Mouse (Mus musculus) embryo, embryonic 9.5 days (tissue): ENCODE measurements around the gene Asb18.

Source experiments
- DNase-seq: peaks from one replicate; pipeline ENCODE4 v3.0.0-alpha.2; 2017; ENCODE audit errors: extremely low spot score

Gene Asb18

DNA sequence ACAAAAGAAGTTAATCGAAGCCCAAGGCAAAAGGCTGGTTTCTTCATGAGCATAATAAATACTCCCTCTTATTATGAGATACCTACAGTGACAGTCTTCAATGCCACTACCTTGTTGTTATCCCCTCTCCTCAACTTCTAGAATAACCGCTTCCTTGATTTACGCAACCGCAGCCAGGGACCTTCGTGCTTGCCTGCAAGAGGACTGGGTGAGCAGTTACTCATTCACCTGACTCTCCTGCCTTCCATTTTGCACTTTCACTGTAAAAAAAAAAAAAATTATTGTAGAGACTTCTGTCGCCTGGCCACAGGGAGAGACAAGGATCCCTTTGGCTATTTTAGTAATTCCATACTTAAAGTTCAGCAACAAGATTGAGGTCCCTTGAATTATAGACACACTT lies 81.4 kb downstream of the Asb18 start:
- DNase-seq: no peak

DNA sequence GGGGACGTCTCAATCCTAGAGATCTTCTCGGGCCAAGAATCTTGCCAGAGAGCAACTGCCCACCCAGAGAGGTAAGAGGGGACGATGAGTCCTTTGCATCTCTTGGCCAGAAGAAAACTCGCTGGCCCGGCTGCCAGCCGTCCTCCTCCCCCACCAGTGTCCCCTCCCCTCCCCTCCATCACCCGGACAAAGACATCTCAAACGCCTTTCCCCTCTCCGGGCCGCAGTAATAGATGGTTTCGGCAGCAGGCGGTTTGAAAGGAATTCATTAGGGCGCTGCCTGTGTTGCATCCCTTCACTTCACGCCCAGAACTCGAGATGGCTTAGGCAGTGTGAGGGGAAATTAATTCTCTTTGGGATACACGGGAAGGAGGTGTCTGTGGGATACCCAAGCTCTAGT lies 81.8 kb downstream of the Asb18 start:
- peak; percentile 73 for DNase-seq

DNA sequence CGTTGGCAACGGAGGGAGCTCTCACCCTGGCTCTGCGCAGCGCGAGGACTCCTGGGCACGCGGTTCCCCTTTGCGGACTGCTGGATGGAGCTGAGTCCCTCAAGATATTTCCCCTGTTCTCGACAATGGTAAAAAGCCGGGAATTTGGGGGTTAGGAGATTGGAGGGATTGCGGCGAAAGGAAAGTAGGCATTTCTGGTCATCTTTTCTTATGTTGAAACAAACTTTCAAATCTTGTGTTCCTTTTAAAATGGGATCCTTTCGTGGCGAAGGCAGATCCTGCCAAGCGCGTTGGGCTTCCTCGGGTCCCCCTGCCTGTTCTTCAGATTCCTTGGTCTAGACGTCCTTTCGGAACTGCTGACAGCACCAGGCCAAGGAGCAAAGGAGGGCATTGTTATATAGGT lies 82.4 kb downstream of the Asb18 start:
- DNase-seq: peak; percentile 52

DNA sequence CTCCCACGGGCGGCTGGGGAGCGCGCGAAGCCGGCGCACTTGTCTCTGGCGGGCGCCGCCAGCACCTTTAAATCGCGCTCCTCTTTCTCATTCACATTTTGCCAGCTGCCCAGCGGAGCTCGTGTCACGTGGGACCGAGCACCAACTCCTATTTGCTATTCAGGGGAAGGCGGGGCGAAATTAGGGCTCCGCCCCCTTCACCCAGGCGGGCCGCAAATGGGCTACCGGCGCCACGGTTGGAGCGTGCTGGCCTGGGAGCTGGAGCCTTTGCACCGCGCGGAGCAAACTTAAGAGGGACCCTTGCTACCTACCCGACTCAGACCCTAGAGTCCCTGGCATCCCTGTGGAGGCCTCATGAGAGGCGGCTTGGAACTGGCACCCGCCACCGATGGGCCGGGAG lies 83.3 kb downstream of the Asb18 start, which contains the start of gene Gbx2:
Gene Gbx2, minus strand, starts transcription at position 60 of the 400 bp plus-strand sequence.
- DNase-seq: peak; percentile 91

DNA sequence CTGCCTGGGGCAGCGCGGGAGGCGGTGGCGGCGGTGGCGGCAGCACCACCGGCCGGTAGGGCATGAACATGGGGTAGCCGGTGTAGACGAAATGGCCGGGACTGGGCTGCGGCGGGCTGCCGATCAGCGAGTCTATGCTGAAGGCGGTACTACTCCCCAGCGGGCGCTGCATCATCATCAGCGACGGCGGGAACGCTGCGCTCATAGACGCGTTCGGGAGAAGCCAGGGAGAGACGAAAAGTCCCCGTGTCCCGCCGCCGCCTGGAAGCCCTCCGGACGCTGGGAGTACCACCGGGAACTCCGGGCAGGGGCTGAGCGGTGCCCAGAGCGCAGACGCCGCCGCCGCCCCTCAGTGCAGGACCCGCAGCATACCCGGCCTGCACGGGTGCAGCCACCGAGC lies 83.9 kb downstream of the Asb18 start:
- DNase-seq: no peak

DNA sequence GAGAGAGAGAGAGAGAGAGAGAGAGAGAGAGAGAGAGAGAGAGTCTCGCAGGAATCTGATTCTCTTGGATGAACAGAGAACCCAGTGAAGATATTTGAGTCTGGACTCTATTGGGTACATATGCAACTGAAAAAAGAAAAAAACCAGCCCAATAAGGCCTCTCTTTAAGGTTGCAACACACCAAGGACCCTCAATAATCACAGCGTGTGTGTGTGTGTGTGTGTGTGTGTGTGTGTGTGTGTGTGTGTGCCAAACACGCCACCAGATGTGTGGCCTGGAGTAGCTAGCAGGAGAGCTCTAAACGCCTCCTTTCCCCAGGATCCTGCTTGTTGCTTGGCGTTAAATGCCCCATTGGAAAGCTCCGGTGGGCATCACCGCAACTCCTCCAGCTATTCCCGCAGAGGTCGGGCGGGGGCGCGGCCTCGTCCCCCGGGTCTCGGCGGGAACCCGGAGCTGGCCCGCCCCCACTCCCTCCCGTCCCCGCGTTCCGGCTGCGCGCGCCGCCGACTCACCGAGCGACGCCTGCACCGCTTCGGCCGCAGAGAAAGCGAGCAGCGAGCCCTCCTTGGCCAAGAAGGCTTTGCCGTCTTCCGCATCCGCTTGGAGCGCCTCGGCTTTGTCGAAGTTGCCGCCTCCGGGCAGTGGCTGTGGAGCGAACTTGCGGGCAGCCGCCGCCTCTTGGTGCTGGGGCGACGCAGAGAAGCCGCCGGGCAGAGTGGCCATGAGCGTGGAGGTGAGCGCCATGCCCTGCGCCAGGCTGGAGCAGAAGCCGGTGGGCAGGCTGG lies 84.6 kb downstream of the Asb18 start:
- peak; percentile 78 for DNase-seq

DNA sequence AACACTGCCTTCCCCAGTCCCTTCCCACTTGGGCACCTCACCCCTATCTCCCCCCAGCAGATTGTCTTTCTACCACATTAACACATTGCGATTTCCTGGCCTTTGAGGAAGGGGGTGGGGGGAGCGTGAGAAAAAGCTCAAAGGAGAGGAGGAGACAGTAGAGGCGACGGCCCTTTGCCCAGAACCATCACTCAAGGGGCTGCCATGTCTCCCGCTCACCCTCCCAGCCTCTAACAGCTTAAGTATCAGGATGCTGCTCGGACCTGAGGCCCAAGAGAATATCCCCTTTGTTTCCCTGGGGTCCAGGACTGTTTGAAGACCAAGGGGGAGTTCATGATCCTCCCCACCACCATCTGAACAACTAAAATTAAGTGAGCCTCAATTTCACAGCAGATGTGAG lies 85.3 kb downstream of the Asb18 start:
- DNase-seq: no peak

DNA sequence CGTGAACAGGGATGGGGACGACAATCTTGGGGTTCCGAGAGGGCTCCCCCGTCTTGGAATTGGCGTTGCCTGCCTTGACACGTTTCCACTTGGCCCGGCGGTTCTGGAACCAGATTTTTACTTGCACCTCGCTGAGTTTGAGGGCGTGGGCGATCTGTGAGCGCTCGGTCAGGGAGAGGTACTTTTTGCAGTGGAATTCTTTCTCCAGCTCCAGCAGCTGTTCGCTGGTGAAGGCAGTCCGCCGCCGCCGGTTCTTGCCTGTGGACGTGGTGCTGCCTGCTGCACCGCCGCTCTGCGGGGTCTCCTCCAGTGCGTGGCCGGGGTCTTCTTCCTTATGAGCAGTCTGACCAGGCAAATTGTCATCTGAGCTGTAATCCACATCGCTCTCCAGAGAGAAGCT lies 85.8 kb downstream of the Asb18 start:
- DNase-seq: no peak

DNA sequence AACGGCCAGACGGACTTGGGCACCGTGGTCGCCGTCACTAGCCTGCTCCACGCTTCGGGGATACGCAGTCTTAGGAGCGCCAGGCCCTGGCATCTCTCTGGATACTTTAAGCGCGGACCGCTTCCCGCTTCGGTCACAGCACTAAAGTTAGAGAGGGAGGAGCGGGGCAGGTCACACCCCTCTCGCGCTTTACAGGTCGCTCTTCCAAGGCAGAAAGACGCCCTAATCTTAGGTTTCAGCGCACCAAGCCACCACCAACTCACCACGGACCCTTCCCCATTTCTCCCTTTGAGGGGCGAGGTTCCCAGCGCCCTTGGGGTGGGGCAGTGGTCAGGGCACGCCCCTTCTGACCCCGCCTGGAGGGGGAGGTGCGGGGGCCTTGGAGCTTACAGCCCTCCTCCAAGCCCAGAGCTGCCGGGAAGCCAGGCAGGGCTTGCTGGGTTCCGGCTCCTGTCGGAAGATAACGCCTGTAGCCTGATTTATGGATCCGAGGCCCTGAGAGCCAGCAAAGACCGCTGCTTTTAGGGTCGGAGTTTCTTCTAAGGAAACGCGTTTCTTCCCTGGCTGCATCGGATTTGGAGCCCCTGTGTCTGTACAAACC lies 87.3 kb downstream of the Asb18 start:
- peak; percentile 78 for DNase-seq

DNA sequence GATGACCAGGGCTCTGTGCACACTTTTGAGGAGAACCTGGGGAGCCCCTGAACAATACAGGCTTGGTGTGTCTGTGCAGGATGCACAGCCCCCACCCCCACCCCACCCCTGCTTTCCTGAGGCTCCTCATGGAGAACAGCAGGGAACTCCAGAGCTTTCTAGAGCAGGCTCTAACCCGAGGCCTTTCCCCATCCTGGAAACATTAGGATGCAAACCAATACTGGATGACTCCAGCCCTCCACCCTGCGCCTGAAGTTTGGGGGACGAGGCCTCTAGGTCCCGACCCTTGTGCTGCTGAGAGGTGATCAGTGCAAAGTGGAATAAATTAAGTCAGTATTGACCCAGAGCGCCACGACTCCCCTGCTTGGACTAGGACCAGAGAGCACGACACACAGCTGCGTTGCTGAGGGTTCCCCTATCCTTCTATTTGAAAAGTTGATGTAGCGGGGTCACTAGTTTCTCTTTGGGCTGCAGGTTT lies 87.8 kb downstream of the Asb18 start:
- no peak for DNase-seq

DNA sequence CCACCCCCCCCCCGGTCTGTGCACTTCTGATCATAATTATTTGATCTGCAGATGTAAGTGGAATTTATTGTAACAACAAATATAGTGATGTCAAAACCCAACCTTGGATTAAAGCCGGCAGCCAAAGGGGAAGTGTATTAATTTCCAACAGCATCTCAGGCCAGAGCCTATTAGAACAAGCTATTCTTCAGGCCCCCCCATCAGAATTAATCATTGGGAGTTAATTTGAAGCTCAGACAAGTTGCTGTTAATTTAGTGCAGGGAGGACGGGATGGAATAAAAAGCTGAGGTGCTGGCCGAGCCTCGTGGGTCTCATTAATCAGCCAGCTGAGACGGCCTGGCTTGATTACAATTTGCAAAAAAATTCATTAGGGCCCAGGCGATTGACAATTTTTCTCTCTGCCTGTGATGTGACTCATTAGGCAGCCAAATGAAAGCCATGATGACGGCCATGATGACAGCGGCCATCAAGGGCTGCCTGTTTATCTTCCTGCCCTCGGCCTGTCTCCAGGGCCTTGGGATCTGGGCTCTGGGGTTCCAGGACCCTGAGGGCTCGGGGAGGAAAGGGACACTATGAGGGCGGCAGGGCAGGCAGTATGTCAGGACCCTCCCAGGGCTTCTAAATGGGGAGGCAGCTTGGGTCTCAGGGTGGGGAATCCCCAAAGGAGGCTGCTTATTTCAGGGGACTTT lies 88.8 kb downstream of the Asb18 start:
- no peak for DNase-seq

DNA sequence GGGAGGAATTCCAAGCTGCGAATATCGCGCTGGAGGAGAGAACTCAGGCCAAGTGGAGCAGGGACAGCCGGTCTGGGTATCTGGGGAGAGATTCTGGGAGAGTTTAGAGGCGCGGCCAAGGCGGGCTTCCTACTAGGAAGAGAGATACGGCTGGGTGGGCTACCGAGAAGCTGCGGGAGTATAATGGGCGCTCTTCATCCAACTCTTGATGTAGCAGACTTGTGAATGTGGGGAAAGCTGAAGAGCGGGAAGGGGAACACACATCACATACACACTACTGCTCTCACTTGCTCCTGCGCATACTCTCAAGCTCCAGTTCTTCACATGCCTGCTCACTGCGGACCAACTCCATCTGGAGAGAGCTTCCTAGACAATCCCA lies 90.8 kb downstream of the Asb18 start:
- no peak for DNase-seq

DNA sequence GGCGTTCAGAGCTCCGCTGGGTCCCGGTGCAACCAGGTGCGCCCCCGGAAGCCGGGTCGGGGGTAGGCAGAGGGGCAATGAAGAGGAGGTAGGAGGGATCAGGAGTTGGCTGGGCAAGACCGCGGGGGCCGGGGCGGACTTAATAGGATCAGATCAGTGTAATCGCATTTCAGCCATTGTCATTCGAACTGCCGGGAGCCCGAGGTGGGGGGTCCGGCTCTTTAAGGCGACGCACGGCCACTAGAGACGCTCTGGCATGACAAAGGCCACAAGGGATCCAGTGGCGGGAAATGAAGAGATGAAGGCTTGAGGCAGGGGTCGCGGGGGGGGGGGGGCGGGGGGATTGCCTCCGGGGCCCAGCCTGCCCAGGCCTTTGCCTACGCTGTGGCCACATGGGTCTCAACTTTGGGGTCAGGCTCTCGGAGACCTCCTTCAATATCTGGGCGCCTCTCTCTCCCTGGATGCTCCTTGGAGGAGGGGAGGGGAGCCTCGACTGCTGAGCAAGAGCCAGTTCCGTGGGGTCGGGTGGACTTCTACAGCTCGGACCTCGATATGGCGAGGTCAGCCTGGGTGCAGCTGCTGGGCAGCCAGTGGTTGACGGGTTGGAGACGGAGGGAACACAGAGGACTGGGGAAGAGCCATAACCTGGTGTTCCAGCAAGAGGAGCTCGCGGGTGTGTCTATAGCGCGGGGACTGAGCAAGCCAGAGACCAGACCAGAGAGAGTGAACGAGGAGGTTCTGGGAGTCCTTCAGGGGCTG lies 91.4 kb downstream of the Asb18 start:
- peak; percentile 73 for DNase-seq

DNA sequence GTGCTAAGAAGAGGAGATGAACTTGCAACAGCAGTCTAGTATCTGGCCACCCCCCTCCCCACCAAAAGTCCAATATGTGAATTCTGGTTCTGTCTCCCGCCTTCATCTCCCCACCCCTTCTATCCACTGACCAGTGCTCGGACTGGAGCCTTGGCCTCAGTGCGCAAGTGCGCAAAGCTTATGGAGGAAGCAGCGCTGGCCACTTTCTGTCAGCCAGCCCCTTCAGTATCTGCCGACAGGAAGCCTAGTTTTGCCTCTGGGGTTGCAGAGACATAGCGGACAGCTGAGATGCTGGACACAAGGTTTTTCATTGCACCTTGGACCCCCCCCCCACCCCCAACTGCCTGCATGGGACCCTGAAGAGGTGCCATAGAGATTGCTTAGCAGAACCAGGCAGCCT lies 92.2 kb downstream of the Asb18 start:
- DNase-seq: peak; percentile 52

DNA sequence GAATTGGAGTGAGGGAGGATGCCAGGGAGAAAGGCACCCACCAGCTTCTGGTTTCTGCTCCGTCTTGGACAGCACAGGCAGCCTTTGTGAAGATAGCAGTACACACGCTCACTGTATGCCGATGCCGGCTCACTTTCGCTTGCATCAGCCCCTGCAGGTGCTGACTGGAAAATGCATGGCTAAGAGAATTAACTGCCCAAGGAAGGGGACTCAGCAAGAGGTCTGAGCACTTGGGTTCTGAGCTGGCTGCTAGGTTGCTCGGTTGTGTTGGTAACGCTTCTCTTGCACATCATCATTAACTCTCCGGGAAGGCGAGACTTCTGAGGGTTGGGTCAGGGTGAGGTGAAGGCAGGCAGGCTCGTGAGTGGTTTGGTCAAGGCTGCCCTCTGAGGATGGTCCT lies 92.7 kb downstream of the Asb18 start:
- peak; percentile 34 for DNase-seq

DNA sequence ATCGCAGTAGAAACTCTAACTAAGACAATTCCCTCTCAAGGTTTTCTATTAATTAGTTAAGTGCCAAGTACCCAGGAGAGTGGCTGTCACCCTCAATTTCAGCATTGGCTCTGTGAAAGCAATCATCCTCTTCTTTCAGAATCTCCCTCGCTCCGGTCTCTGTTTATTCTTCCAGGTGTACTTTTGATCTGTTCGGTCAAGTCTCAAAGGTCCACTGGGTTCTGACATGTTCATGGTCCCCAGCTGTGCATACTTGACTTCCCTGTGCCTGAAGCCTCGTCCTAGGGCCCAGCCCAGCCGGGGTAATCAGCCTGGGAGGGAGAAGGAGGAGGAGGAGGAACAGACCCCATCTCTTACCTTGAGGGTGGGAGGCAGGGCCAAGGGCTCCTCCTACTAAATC lies 95.3 kb downstream of the Asb18 start:
- DNase-seq: no peak

DNA sequence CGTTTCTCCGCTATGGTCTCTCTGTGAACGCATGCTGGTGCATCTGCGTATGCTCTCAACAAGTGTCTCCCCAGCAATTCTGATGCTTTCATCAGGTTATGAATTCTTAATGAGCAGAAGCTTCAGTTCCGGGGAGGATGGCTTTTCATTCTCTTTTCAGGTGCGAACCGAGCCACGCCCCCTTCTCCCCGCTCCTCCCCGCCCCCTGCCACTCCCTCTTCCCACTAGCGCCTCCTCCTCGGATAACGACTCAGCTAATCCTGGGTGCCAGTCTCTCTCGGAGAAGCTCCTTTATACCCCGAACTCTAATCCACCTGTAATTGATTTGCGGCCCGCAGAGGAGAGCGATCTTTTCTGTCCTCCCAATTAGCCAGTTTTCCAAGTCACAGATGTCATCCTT lies 96.4 kb downstream of the Asb18 start:
- no peak for DNase-seq

DNA sequence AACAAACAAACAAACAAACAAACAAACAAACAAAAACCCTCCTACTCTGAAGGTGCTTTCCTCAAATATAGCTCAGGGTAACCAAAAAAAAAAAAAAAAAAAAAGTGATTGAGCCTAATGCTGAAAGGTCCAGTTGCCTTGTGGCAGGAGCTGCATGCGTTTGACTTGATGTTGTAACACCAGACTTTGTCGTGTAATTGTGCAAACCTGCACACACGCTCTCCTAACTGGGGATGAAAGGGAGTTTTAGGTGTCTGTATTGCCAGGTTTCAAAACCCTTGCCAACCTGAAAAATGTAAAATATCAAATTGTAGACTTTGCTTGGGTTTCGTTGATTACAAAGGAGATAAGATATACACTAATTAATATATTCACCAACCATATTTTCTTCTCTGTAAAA lies 100.9 kb downstream of the Asb18 start:
- no peak for DNase-seq

DNA sequence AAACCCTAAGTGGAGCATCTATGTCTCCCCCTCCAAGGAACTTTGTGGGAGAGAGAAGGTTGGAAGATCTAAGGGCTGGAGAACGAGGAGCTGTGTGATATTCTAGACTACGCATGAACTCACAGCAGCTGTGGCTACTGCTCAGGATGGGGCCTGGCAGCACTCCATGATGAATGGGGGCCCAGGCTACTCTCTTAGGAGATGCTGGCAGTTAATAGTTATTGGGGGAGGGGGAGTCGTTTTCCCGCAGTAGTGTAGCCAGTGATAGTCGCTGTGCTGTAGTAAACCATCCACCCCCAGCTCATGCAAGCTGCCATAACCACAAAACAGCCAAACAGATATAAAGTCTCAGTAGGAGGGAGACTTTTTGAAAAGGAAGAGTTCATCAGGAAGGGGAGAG lies 102.1 kb downstream of the Asb18 start:
- no peak for DNase-seq

DNA sequence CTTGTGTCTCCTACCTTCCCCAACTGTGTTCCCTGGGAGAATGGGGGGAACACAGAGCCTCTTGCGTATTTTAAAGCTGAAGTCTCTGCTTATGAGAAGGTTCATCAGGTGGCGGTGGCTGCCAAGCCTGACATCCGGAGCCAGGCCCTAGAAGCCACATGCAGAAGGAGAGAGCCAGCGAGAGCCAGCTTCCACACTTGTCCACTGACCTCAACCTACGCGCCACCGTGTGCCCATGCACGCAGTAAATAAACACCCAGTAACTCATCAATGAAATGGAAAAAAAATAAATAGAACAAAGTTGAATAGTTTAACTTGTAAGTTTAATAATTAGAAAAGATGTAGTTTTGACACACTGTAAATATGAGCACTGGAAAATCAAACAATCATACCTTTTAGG lies 104.7 kb downstream of the Asb18 start:
- DNase-seq: no peak

DNA sequence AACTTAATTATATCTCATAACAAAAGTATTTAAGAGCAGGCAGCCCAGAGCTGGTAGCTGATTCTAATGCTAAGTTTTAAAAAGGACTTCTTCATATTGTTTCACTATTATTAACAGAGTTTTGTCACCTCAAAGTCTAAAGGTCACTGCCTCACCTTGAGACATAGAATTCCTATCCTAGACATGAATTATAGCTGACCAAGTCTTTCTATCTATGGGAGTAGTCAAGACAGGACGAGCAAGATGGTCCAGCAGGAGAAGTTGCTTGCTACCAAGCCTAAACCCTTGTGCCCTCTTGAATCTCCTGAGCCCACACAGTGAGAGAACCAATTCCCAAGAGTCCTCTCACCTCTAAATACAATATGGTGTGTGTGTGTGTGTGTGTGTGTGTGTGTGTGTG lies 111.8 kb downstream of the Asb18 start:
- no peak for DNase-seq

DNA sequence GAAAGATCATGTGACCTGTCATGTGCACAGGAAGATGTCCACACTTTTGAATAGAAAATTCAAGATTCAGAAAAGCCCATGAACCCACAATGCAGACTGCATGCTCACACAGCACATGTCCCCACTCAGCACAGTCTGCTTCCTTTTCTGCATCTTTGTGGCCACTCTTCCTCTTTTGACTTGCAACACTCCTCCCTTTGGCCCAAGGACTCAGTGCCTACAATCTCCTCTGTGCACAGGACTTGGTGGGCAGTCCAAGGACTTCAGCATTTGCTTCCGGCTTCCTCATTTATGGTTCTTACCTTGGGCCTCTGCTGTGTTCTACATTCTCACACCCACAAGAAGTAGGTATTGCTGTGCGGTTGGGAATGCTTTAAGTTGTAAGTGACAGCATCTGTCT lies 112.2 kb downstream of the Asb18 start:
- DNase-seq: no peak
